Mouse (Mus musculus) bone marrow, adult 2 months (tissue): ENCODE measurements around the gene Tmem151a. TPM values are rescaled to one million over a fixed set of nuclear protein-coding genes. Genes with fewer than 3 reads are reported as not detected.

Experiments
- H3K27ac ChIP-seq: fragments of 200-500 bp; 2 replicates; pipeline ENCODE4 v1.5.1; 2012; ENCODE audit warnings: low read depth, mild to moderate bottlenecking, control low read depth, inconsistent platforms, low read length; ENCODE audit not compliant: control insufficient read depth, poor library complexity, insufficient read depth
- H3K4me1 ChIP-seq: fragments of 200-500 bp; 2 replicates; pipeline ENCODE4 v1.6.1; 2011; ENCODE audit warnings: low read length; ENCODE audit not compliant: control insufficient read depth, insufficient read depth
- H3K4me3 ChIP-seq: fragments of 200-500 bp; replicated peaks from 2 replicates; pipeline ENCODE3; 2011; ENCODE audit warnings: mild to moderate bottlenecking, low read depth, low read length, control low read depth; ENCODE audit not compliant: control insufficient read depth
- CTCF ChIP-seq: fragments of 200-500 bp; IDR thresholded peaks from 2 replicates; pipeline ENCODE4 v1.5.1; 2011; ENCODE audit warnings: low read length, control low read depth; ENCODE audit not compliant: control insufficient read depth, insufficient read depth
- POLR2A ChIP-seq: fragments of 200-500 bp; IDR thresholded peaks from 2 replicates; pipeline ENCODE4 v1.6.1; 2011; ENCODE audit warnings: low read depth, mild to moderate bottlenecking, control low read depth, low read length, borderline replicate concordance; ENCODE audit not compliant: control insufficient read depth
- WGBS: fragments of 180-500 bp; shearing (Covaris S2); methylation state at CpG from one replicate; pipeline ENCODE4 v1.1.7; 2018; 5-methylcytosine and 5-hydroxymethylcytosine counted together
- polyA plus RNA-seq: library from polyadenylated mRNA; stranded (reverse); fragments of >200 nt; gene quantifications from 2 replicates; pipeline ENCODE4 v1.2.4, GENCODE M21; 2011; ENCODE audit warnings: low replicate concordance; ENCODE audit not compliant: missing spikeins, insufficient read depth, insufficient read length

Gene Tmem151a
- polyA plus RNA-seq, 1 experiment: not detected

- TF ChIP-seq POLR2A (no peak), CTCF (no peak)
- H3K27ac ChIP-seq: peak within 1 kb of the TSS; percentile 28; the same call in 1 of the 2 replicates
- 6% methylated on average over 56 of the region's 56 CpGs for WGBS
- no peak within 1 kb of the TSS for H3K4me3 ChIP-seq
- peaks cover 3% of the 10 kb centered on the region for H3K4me1 ChIP-seq
These were observed 17.3 kb downstream of the Tmem151a start, which contains the start of gene Cd248 for GRCm38 (mm10) chr19:5067867-5068569. Gene Cd248, plus strand, starts transcription at chr19:5068078.

- WGBS: 8% methylated on average over 15 of the region's 15 CpGs
These were observed 18.1 kb downstream of the Tmem151a start for GRCm38 (mm10) chr19:5067040-5067799.

GRCm38 (mm10) chr19:5065104-5065503 is 20.2 kb downstream of the Tmem151a start:
- peaks cover 1% of the 10 kb centered on the region; the same call in 1 of the 2 replicates for H3K4me1 ChIP-seq
- TF ChIP-seq CTCF (no peak), POLR2A (no peak)
- no peak overlapping the region for H3K4me3 ChIP-seq
- no peak overlapping the region for H3K27ac ChIP-seq
- WGBS: 68% methylated on average over 7 of the region's 7 CpGs

More at GRCm38 (mm10) chr19:5067040-5067799, 18.1 kb downstream of the Tmem151a start:
- H3K4me3 ChIP-seq: no peak overlapping the region
- H3K27ac ChIP-seq: no peak overlapping the region
- peaks cover 1% of the 10 kb centered on the region; the same call in 1 of the 2 replicates for H3K4me1 ChIP-seq
- TF ChIP-seq POLR2A (no peak), CTCF (no peak)

- H3K4me3 ChIP-seq: no peak overlapping the region
- no peaks in the 10 kb centered on the region for H3K4me1 ChIP-seq
- no peak overlapping the region for H3K27ac ChIP-seq
- 88% methylated on average over 6 of the region's 6 CpGs for WGBS
- TF ChIP-seq POLR2A (no peak), CTCF (no peak)
These were observed 22.9 kb downstream of the Tmem151a start for GRCm38 (mm10) chr19:5062446-5062845.

GRCm38 (mm10) chr19:5062041-5062440 is 23.3 kb downstream of the Tmem151a start:
- no peak overlapping the region for H3K4me3 ChIP-seq
- WGBS: 74% methylated on average over 5 of the region's 5 CpGs
- TF ChIP-seq POLR2A (no peak), CTCF (no peak)
- H3K27ac ChIP-seq: no peak overlapping the region
- no peaks in the 10 kb centered on the region for H3K4me1 ChIP-seq

- Histone ChIP-seq H3K4me3 (no peak overlapping the region), H3K4me1 (no peaks in the 10 kb centered on the region), H3K27ac (no peak overlapping the region)
- 67% methylated on average over 5 of the region's 5 CpGs for WGBS
- no peak for TF ChIP-seq CTCF
- TF ChIP-seq POLR2A: no peak
These were observed 24.7 kb downstream of the Tmem151a start for GRCm38 (mm10) chr19:5060365-5061330.

- Histone ChIP-seq H3K27ac (no peak overlapping the region), H3K4me3 (no peak overlapping the region), H3K4me1 (no peaks in the 10 kb centered on the region)
- 49% methylated on average over 10 of the region's 10 CpGs for WGBS
- TF ChIP-seq CTCF (no peak), POLR2A (no peak)
These were observed 26.2 kb downstream of the Tmem151a start for GRCm38 (mm10) chr19:5058801-5059771.
